Mouse (Mus musculus): ENCODE results near the gene Plcb1. TPM values are rescaled to one million over a fixed set of nuclear protein-coding genes. Genes with fewer than 3 reads are reported as not detected.

The Plcb1 gene
- polyA plus RNA-seq, 2 experiments = 2.9 to 12.8 TPM

DNA sequence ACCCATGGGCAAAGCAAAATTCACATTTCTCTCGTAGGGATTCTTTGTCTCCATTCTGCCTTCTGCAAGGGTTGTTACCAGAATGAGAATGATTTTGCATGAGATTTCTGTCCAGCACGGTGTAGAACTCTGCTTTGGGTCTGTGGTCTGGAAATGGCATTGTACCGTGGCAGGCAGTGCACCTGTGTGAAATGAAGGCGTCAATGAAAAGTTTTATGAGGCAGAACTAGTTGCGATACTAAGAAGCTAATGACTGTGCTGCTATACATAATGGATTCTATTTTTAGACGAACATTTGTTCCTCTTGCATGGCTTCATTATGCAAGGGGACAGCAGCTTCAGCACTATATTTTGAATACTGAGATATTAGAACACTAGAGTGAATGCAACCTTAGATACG is 39.8 kb downstream of the Plcb1 start:
- H3K4me1 ChIP-seq (ENCODE audit: control insufficient read depth, insufficient read depth, low read length) = peaks cover 9% of the 10 kb centered on the region; the same call in 1 of the 2 replicates
- no peaks in the 10 kb centered on the region for H3K27me3 ChIP-seq (ENCODE audit: control insufficient read depth, insufficient read depth, low read length)
- no peak overlapping the region for H3K4me3 ChIP-seq (replicated peaks; ENCODE audit: low read length)
- H3K36me3 ChIP-seq (ENCODE audit: control insufficient read depth, insufficient read depth, low read length) = no peaks in the 10 kb centered on the region
- DNase-seq (ENCODE audit: low spot score) = no peak
- no peak for ATAC-seq (ENCODE audit: low FRiP score, low read depth)
- no peak overlapping the region for H3K9ac ChIP-seq (ENCODE audit: low read depth, low read length, severe bottlenecking)
- no peak overlapping the region for H3K4me2 ChIP-seq (replicated peaks; ENCODE audit: low read depth, low read length, severe bottlenecking)
- H3K27ac ChIP-seq (replicated peaks; ENCODE audit: low read depth, low read length) = no peak overlapping the region
- no peaks in the 10 kb centered on the region for H3K9me3 ChIP-seq (ENCODE audit: control insufficient read depth, low read length)
- TF ChIP-seq POLR2A (IDR thresholded peaks at IDR 0.05; ENCODE audit: borderline replicate concordance, extremely low read depth, insufficient read depth, insufficient read length) = no peak
- 22% methylated on average over 7 of the region's 7 CpGs for WGBS

DNA sequence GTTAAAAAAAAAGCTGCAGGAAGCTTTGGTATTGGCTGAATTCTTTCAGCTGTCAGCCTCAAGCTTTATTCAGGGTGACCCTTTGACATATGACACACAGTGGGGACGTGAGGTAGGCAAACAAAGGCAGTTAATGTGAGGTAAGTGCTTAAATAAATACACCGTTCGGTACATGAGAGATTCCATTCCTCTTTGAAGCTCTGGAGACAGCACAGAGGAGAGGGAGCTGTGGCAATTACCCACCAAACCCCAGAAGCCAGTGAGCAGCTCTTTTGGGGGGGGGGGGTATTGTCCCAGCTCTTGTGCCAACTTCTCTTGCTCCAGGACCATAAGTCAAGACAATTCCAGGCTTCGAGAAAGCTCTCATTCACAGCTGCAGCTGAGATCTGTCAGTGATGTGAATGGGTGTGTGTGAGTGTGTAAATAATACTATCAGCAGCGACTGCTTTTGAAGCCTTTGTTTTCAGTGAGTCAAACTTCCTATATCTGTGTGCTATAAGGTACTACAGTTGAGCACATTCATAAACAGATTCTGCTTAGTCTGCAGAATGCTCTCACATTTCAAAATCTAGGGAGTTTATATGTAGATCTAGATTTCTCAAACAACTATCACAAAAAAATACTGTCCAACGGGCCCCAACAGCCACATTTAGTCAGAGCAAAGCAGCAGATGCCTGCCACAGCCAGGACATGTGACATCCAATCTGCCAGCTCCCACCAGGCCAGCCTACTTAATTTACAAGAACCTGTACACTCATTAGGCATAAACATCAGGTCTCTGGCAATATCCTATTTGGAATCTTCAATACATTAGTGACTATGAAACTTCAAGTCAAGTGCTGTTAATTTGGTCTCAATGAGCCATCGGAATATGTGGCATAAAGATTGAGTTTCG is 40.5 kb downstream of the Plcb1 start:
- no peak overlapping the region for H3K27ac ChIP-seq (replicated peaks; ENCODE audit: low read depth, low read length)
- no peaks in the 10 kb centered on the region for H3K36me3 ChIP-seq (ENCODE audit: control insufficient read depth, insufficient read depth, low read length)
- H3K9ac ChIP-seq (ENCODE audit: low read depth, low read length, severe bottlenecking) = no peak overlapping the region
- no peaks in the 10 kb centered on the region for H3K27me3 ChIP-seq (ENCODE audit: control insufficient read depth, insufficient read depth, low read length)
- no peaks in the 10 kb centered on the region for H3K9me3 ChIP-seq (ENCODE audit: control insufficient read depth, low read length)
- 40% methylated on average over 8 of the region's 8 CpGs for WGBS
- H3K4me1 ChIP-seq (ENCODE audit: control insufficient read depth, insufficient read depth, low read length) = peaks cover 9% of the 10 kb centered on the region; the same call in 1 of the 2 replicates
- ATAC-seq (ENCODE audit: low FRiP score, low read depth) (no peak), DNase-seq (ENCODE audit: low spot score) (no peak)
- H3K4me3 ChIP-seq (replicated peaks; ENCODE audit: low read length) = no peak overlapping the region
- no peak overlapping the region for H3K4me2 ChIP-seq (replicated peaks; ENCODE audit: low read depth, low read length, severe bottlenecking)
- TF ChIP-seq POLR2A (IDR thresholded peaks at IDR 0.05; ENCODE audit: borderline replicate concordance, extremely low read depth, insufficient read depth, insufficient read length) = no peak

DNA sequence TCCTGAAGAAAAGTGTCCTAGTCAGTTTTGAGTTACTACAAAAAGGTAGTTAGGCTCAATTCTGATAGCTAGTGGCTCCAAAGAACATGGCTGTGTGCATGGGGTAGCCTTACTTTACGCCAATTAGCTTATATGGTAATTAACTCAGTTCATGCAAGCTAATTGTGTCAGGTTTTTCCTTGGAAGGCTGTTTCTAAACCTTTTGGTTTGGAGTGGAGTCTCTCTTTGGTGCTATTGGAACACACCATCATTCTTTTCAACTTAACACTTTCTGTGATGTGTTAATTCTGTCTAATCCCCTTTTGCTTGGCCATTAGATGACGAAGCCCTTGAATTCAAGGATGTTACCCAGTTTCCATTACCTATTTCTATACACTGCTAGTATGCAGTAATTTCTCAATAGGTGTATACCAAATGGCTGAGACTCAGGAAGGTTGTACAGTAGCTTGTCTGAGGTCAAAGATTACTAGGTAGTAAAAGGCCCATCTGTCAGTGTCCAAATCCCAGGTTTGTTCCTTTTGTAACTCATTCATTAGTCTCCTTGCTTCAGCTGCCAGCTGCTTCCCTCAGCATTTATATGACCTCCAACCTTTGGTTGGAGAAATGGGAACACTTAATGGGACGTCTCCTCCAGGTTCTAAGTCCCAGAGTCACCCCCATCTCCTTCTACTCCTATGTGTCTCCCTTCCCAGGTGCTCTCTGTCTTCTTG is 42.1 kb downstream of the Plcb1 start:
- H3K4me1 ChIP-seq (ENCODE audit: control insufficient read depth, insufficient read depth, low read length) = peaks cover 9% of the 10 kb centered on the region; the same call in 1 of the 2 replicates
- H3K36me3 ChIP-seq (ENCODE audit: control insufficient read depth, insufficient read depth, low read length) = no peaks in the 10 kb centered on the region
- no peak overlapping the region for H3K27ac ChIP-seq (replicated peaks; ENCODE audit: low read depth, low read length)
- 76% methylated on average over 3 of the region's 3 CpGs for WGBS
- no peaks in the 10 kb centered on the region for H3K27me3 ChIP-seq (ENCODE audit: control insufficient read depth, insufficient read depth, low read length)
- no peak overlapping the region for H3K9ac ChIP-seq (ENCODE audit: low read depth, low read length, severe bottlenecking)
- H3K9me3 ChIP-seq (ENCODE audit: control insufficient read depth, low read length) = no peaks in the 10 kb centered on the region
- TF ChIP-seq POLR2A (IDR thresholded peaks at IDR 0.05; ENCODE audit: borderline replicate concordance, extremely low read depth, insufficient read depth, insufficient read length) = no peak
- H3K4me2 ChIP-seq (replicated peaks; ENCODE audit: low read depth, low read length, severe bottlenecking) = no peak overlapping the region
- ATAC-seq (ENCODE audit: low FRiP score, low read depth) (no peak), DNase-seq (ENCODE audit: low spot score) (no peak)
- H3K4me3 ChIP-seq (replicated peaks; ENCODE audit: low read length) = no peak overlapping the region

DNA sequence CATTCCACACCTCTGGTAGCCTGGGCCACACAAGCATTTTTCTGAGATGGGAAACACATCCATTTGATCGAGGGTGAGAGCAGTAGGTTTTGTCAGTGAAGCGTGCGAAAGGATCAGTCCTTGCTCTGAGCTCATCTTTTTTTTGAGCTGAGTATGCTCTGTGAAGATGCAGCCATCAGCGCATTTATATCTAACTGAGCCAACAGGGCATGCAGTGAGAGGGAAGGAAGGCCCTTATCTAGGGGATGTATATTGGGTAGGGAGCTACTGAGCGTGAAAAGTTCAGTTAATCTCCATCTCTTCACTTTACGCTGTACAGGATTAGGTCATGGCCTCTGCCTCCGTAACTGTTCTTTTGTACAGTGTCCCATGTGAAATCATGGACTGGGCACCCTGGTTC is 46.0 kb downstream of the Plcb1 start:
- Histone ChIP-seq H3K4me2 (replicated peaks; ENCODE audit: low read depth, low read length, severe bottlenecking) (no peak overlapping the region), H3K36me3 (ENCODE audit: control insufficient read depth, insufficient read depth, low read length) (no peaks in the 10 kb centered on the region), H3K9ac (ENCODE audit: low read depth, low read length, severe bottlenecking) (no peak overlapping the region), H3K27me3 (ENCODE audit: control insufficient read depth, insufficient read depth, low read length) (no peaks in the 10 kb centered on the region), H3K9me3 (ENCODE audit: control insufficient read depth, low read length) (no peaks in the 10 kb centered on the region), H3K4me1 (ENCODE audit: control insufficient read depth, insufficient read depth, low read length) (no peaks in the 10 kb centered on the region), H3K27ac (replicated peaks; ENCODE audit: low read depth, low read length) (no peak overlapping the region), H3K4me3 (replicated peaks; ENCODE audit: low read length) (no peak overlapping the region)
- TF ChIP-seq POLR2A (IDR thresholded peaks at IDR 0.05; ENCODE audit: borderline replicate concordance, extremely low read depth, insufficient read depth, insufficient read length) = no peak
- WGBS = 89% methylated on average over 7 of the region's 7 CpGs
- ATAC-seq (ENCODE audit: low FRiP score, low read depth) = no peak
- DNase-seq (ENCODE audit: low spot score) = no peak

DNA sequence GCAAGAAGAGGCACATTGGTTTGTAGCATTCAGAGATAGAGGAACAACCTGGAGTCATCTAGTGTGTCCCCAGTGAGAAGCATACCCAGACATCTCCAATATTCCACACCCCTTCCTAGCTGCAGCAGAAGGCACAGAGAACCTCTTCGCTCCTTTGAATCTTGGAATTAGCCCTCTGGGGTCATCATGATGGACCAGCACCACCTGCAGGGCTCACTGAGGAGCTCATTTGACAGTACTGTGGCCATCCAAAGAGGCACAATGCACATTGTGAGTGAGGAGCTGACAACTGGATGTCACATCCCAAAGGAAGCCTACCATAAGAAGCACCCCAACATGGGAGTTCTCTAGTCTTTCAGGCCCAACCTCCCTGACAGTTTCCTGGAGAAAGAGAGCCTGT is 50.2 kb downstream of the Plcb1 start:
- no peak for TF ChIP-seq POLR2A (IDR thresholded peaks at IDR 0.05; ENCODE audit: borderline replicate concordance, extremely low read depth, insufficient read depth, insufficient read length)
- DNase-seq (ENCODE audit: low spot score) (no peak), ATAC-seq (ENCODE audit: low FRiP score, low read depth) (no peak)
- no peak overlapping the region for H3K4me2 ChIP-seq (replicated peaks; ENCODE audit: low read depth, low read length, severe bottlenecking)
- WGBS = 89% methylated on average over 1 of the region's 1 CpGs
- no peak overlapping the region for H3K9ac ChIP-seq (ENCODE audit: low read depth, low read length, severe bottlenecking)
- no peaks in the 10 kb centered on the region for H3K27me3 ChIP-seq (ENCODE audit: control insufficient read depth, insufficient read depth, low read length)
- no peaks in the 10 kb centered on the region for H3K4me1 ChIP-seq (ENCODE audit: control insufficient read depth, insufficient read depth, low read length)
- H3K4me3 ChIP-seq (replicated peaks; ENCODE audit: low read length) = no peak overlapping the region
- no peaks in the 10 kb centered on the region for H3K36me3 ChIP-seq (ENCODE audit: control insufficient read depth, insufficient read depth, low read length)
- H3K9me3 ChIP-seq (ENCODE audit: control insufficient read depth, low read length) = no peaks in the 10 kb centered on the region
- H3K27ac ChIP-seq (replicated peaks; ENCODE audit: low read depth, low read length) = no peak overlapping the region
